Mouse (Mus musculus) C2C12 (cell line): Measurements from ENCODE around the gene Nfasc. TPM values are rescaled to one million over a fixed set of nuclear protein-coding genes. Genes with fewer than 3 reads are reported as not detected.

Experiments used
- H3K27me3 ChIP-seq: one replicate; pipeline ENCODE4 v1.6.1; 2011; ENCODE audit not compliant: control insufficient read depth, insufficient read depth, insufficient read length
- H3K36me3 ChIP-seq: one replicate; pipeline ENCODE4 v1.6.1; 2011; ENCODE audit not compliant: control insufficient read depth, insufficient read depth
- H3K4me3 ChIP-seq: one replicate; pipeline ENCODE4 v1.5.1; 2011; ENCODE audit warnings: mild to moderate bottlenecking, control low read depth; ENCODE audit not compliant: poor library complexity, insufficient read depth, severe bottlenecking
- H3K79me2 ChIP-seq: one replicate; pipeline ENCODE4 v1.6.1; 2011; ENCODE audit not compliant: control insufficient read depth, insufficient read depth
- H3K79me3 ChIP-seq: one replicate; pipeline ENCODE4 v1.6.1; 2011; ENCODE audit warnings: low read depth, control low read depth
- H3ac ChIP-seq: one replicate; pipeline ENCODE3; 2011; ENCODE audit warnings: low read depth; ENCODE audit not compliant: control insufficient read depth, insufficient read length
- CEBPB ChIP-seq: IDR thresholded peaks from one replicate; pipeline ENCODE4 v1.6.1; 2011; ENCODE audit warnings: low read depth, mild to moderate bottlenecking, control low read depth, moderate library complexity
- CTCF ChIP-seq: IDR thresholded peaks from one replicate; pipeline ENCODE4 v1.5.1; 2011; ENCODE audit not compliant: control insufficient read depth, insufficient read depth, insufficient read length
- FOSL1 ChIP-seq: IDR thresholded peaks from one replicate; pipeline ENCODE4 v1.8.0; 2011; ENCODE audit warnings: mild to moderate bottlenecking, low read length; ENCODE audit not compliant: poor library complexity, insufficient read depth, severe bottlenecking
- MAX ChIP-seq: IDR thresholded peaks from one replicate; pipeline ENCODE4 v1.6.1; 2011; ENCODE audit warnings: mild to moderate bottlenecking, control low read depth
- MYOD1 ChIP-seq: IDR thresholded peaks from one replicate; pipeline ENCODE4 v1.6.1; 2011; ENCODE audit warnings: low read depth; ENCODE audit not compliant: control insufficient read depth, insufficient read length
- MYOG ChIP-seq: IDR thresholded peaks from one replicate; pipeline ENCODE4 v1.6.1; 2011; ENCODE audit not compliant: control insufficient read depth, insufficient read length; ENCODE audit errors: extremely low read depth
- USF1 ChIP-seq: IDR thresholded peaks from one replicate; pipeline ENCODE4 v1.6.1; 2011; ENCODE audit warnings: low read depth, mild to moderate bottlenecking, control low read depth, moderate library complexity
- polyA plus RNA-seq: library from polyadenylated mRNA; unstranded; fragments of >200 nt; fragmentation: generic; extraction: Trizol; gene quantifications from one replicate; pipeline ENCODE4 v1.2.1, GENCODE M21; 2012; ENCODE audit warnings: missing spikeins

The Nfasc gene
- polyA plus RNA-seq, 1 experiment, result not detected

- no peaks in the 10 kb centered on the region for H3K79me3 ChIP-seq
- no peak overlapping the region for H3ac ChIP-seq
- TF ChIP-seq MYOD1, result no peak
- no peak for TF ChIP-seq MAX
- no peak for TF ChIP-seq CEBPB
- TF ChIP-seq CTCF, result no peak
- no peak for TF ChIP-seq FOSL1
- H3K79me2 ChIP-seq, result no peaks in the 10 kb centered on the region
- no peaks in the 10 kb centered on the region for H3K36me3 ChIP-seq
- H3K4me3 ChIP-seq, result no peak overlapping the region
- H3K27me3 ChIP-seq, result peaks cover 47% of the 10 kb centered on the region
Observed at GRCm38 (mm10) chr1:132745636-132746035, 4.0 kb upstream of the Nfasc start.

DNA sequence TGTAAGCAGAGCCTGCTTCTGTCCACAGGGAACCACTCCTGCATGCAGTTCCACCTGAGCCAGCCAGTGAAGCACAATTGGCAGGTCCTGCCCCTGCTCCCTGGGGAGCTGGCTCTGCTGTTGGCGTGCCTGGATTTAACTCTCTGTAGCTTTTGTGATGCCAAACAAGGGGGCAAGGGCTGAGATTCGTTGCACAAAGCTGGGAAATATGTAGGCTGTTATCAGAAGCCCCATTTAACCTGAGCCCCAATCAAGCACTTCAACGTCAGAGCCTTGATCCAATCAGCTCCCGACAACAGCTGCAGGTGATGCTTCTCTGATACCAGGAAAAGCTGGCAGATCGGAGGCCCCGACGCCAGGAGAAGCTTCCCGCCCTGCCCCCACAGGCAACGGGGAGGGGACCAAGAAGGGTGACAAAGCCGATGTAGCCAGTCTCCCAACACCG is 2.5 kb downstream of the Nfasc start:
- Histone ChIP-seq H3K4me3 (no peak overlapping the region), H3K27me3 (peaks cover 46% of the 10 kb centered on the region), H3ac (no peak overlapping the region), H3K79me2 (no peaks in the 10 kb centered on the region), H3K79me3 (no peaks in the 10 kb centered on the region), H3K36me3 (no peaks in the 10 kb centered on the region)
- no peak for TF ChIP-seq CTCF
- TF ChIP-seq FOSL1, result no peak

DNA sequence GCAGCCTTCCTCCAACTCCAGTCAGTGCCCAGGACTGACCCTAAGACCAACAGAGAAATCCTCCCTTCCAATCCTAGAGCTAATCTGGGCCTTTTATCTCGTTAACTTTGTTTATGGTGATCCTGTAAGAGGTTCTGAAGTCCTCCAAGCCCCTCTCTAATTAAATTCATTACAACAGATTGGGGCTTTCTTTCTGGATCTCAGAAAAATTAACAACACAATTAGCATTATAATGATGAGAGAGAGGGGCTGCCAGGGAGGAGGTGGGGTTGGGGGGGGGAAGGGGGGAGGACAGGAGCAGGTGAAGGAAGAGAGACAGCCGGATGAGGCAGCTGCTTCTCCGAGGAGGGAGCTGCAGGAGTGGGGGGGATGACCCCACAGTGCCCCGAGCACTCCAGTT is 5.4 kb downstream of the Nfasc start:
- TF ChIP-seq USF1 (no peak), MYOG (no peak), MYOD1 (no peak), CTCF (no peak), FOSL1 (no peak)
- H3K79me2 ChIP-seq, result no peaks in the 10 kb centered on the region
- H3K4me3 ChIP-seq, result no peak overlapping the region
- no peaks in the 10 kb centered on the region for H3K79me3 ChIP-seq
- peaks cover 34% of the 10 kb centered on the region for H3K27me3 ChIP-seq
- H3K36me3 ChIP-seq, result no peaks in the 10 kb centered on the region
- H3ac ChIP-seq, result no peak overlapping the region

DNA sequence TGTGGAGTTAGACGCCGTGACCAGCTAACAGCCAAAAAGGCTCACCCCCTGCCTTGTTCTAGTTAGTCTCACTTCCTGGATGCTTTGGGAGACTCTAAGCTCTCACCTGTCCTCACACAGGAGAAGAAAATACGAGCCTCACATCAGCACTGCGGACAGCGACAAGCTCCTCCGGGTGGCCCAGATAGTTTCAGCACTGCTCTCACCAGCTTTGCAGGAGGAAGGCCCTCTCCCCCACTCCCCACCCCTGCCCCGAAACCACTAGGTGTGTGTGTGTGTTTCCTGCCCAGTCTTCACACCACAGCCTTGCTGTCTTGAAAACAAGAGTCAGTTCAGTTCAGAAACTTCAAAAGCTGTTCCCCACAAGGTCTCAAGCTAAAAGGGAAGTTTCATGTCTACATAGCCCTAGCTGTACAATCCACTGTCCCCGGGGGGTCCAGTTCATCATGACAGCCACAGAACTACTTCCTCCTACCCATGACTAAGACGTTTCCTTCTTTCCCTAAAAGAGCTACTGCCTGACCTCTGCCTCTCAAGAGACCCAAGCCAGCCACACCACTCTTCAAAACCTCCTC is 7.6 kb downstream of the Nfasc start:
- Histone ChIP-seq H3K79me2 (no peaks in the 10 kb centered on the region), H3K79me3 (no peaks in the 10 kb centered on the region), H3ac (no peak overlapping the region), H3K36me3 (no peaks in the 10 kb centered on the region), H3K27me3 (peaks cover 27% of the 10 kb centered on the region), H3K4me3 (no peak overlapping the region)
- TF ChIP-seq CEBPB (no peak), MYOD1 (no peak), FOSL1 (no peak), CTCF (no peak), USF1 (no peak), MAX (no peak), MYOG (no peak)

GRCm38 (mm10) chr1:132732307-132732706 is 9.3 kb downstream of the Nfasc start:
- TF ChIP-seq USF1 (no peak), CTCF (no peak), MYOD1 (no peak), MYOG (no peak), CEBPB (no peak), FOSL1 (no peak)
- Histone ChIP-seq H3K79me2 (no peaks in the 10 kb centered on the region), H3ac (no peak overlapping the region), H3K27me3 (peaks cover 37% of the 10 kb centered on the region), H3K79me3 (no peaks in the 10 kb centered on the region), H3K36me3 (no peaks in the 10 kb centered on the region), H3K4me3 (no peak overlapping the region)

- Histone ChIP-seq H3ac (no peak overlapping the region), H3K36me3 (no peaks in the 10 kb centered on the region), H3K79me3 (no peaks in the 10 kb centered on the region), H3K79me2 (no peaks in the 10 kb centered on the region), H3K4me3 (no peak overlapping the region), H3K27me3 (peaks cover 57% of the 10 kb centered on the region)
- no peak for TF ChIP-seq FOSL1
- TF ChIP-seq CEBPB, result no peak
- TF ChIP-seq MAX, result no peak
- TF ChIP-seq MYOD1, result no peak
- no peak for TF ChIP-seq USF1
- no peak for TF ChIP-seq CTCF
- TF ChIP-seq MYOG, result no peak
Observed at GRCm38 (mm10) chr1:132727548-132727947, 14.0 kb downstream of the Nfasc start.
